Mouse (Mus musculus) B cell, adult 62 days (primary cell): ENCODE measurements around the gene Tyrobp. TPM values are rescaled to one million over a fixed set of nuclear protein-coding genes. Genes with fewer than 3 reads are reported as not detected.

Experiments
- total RNA-seq: library from RNA; stranded (reverse); gene quantifications from 4 replicates; pipeline ENCODE4 v1.2.4, GENCODE M21; 2023

Tyrobp gene
- 63.3 to 80.1 TPM (median 74.7 TPM) in 4 replicates for total RNA-seq

DNA sequence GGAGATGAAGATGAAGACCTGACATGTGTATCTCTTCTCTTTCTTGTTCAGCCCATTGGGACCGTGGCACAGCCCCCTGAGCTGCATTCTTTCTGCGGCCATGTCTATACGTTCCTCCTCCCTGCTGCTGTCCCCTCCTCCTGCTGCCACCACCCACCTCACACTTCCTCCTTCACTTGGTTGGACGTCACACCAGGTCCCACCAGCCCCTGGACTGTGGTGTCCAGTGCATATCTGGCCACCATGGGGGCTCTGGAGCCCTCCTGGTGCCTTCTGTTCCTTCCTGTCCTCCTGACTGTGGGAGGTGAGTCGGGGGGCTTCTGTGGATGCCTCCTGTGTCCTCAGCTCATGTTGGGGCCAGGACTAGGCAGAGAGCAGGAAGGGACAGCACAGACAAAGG, at the start of gene Tyrobp:
Gene Tyrobp (plus strand): TSS at position 165 of the 400 bp plus-strand sequence.

DNA sequence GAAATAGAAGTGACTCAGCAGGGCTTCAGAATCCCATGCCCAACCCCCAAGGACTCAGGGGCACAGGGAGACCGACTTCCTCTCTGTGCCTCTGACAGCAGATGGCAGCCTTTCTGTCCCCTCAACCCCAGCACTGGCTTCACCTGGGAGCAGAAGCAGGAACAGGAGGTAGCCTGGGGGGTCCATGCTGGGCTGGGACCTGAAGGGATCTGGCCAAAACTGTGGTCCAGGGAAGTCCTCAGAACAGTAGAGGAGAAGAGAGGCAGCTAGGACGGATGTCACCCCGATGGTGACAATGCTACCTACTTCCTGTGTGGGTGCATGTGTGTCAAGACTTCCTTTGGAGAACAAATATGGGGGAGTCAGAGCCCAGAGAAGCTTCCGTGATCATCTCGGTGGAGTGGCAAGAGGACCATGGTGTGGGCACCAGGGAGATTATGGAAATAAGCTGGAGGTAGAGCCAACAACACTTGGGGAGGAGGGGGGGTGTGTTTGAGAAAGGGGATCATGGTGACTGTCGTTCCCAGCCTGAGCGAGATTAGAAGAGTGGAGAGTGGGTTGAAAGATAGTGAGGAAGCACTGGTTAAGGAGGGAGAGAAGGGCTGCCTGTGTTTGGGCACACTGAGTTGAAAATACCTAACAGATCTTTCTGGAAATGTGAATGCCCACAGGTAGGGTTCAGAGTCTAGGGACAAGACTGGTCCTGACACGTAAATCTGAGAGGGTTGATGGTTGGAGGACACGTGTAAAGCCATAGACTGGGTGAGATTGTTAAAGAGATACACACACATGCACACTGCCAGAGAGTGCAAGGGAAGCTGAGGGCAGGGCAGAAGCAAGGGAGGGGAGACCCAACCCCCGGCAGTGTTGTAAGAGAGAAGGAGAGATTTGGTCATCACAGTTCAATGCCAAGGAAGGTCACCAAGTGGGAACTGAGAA, 6.3 kb downstream of the Tyrobp start, which contains the start of gene Hcst:
Gene Hcst (minus strand): TSS at position 294 of the 939 bp plus-strand sequence.

DNA sequence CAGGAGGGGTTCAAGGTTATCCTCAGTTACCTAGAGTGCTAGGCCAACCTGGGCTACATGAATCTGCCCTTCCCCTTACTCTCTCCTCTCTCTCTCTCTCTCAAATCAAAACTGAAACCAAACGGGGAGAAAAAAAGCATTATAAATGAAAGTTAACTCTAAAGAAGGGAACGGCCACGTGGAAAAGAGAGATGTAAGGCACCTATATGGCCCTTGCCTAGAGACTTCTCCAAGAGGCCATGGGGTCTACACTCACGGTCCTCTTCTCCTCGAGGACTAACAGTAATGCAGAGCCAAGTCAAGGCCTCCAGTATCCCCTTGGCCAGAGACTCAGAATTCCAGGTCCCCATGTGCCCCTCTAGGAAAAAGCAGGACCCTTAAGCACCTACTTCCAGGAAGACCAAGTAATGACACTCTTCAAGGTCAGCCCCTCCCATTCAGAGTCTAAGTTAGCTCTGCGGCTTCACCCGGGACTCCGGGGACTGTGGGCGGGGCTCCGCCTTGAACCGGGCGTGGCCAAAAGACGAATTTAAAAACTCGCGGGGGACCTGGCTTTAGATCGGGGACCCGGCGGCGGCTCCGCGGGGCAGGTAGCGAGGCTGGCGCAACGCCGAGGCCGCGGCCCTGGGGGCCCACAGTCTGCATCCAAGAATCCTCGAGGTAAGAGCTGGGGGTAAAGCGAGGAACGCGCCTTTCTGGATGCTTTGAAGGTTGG, 7.8 kb downstream of the Tyrobp start, which contains the start of gene Nfkbid:
Gene Nfkbid (plus strand): TSS at position 558 of the 715 bp plus-strand sequence.

DNA sequence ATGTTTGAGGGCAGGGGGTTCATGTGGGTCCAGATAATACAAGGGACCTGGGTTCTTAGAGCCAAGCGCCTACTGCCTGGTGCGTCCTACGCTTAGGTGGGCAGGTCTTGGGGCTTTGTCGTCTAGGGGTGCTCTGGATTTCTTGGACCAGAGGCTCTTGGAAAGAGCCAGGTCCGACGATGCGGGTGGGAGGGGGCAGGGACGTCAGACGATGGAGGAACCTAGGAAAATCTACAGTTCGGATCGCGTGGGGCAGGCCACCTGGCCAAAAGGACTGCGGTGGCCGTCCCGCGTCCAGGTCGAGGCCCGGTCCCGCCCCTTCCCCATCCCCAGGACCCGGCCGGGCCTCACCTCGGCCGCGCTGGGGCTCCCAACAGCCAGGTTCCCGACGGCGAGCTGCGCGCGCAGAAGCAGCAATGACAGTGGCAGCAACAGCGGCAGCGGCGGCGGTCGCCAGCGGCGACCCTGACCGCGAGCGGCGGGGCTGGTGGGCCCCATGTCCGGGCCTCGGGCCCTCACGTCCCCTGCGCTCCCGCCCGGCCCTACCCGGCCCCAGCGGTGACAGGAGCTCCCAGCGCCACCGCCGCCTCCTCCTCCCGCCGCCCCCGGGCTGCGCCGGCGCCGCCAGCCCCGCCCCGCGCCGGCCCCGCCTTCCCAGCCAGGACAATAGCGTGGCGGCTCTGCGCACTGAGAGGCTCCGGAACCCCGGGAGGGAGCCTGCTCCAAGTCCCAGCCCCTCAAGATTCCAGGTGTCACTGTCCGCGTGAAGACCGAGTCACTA, 31.6 kb downstream of the Tyrobp start, which contains the start of gene Aplp1:
Gene Aplp1 (minus strand): TSS at position 565 of the 781 bp plus-strand sequence.

DNA sequence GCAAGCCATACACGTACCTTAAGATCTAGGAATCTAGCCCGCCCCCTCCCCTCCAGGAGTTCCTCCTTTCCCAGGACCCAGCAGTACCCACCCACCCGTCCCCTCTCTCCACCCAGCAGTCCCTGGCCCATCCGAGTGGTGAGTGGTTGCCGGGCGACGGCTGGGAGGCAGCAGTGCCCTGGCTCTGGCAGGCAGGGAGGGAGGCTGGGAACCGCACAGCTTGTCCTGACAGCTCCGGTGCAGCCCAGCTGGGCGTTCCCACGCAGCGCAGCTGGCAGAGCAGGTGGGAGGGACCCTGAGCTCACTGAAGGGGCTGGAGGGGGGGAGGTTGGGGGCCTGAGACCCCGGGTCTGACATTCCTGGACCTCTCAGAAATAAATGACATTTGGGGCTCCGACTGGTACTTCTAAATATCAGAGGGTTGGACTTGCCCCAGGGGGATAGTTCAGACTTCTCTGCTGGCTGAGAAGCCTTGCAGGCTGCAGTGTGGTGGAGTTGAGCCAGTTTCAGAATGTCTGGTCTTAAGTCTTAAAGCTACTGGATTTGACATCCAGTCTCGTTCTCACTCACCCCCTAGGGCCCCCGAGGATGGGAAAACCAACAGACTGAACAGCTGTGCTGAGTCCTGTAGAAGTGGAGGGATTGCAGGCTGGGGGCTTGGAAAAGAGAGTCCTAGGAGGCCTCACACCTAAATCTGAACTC, 44.2 kb downstream of the Tyrobp start, which contains the start of the genes Kirrel2 and Nphs1:
Gene Kirrel2 (minus strand): TSS at position 62 of the 702 bp plus-strand sequence.
Gene Nphs1 (plus strand): TSS at position 687 of the 702 bp plus-strand sequence.

Other genes starting within 250 kb of the Tyrobp start
- gene Zfp146, start 244.0 kb upstream of the Tyrobp start, total RNA-seq = 43.1 to 54.7 TPM (median 48.2 TPM) in 4 replicates
- gene Cox7a1, start 229.6 kb upstream of the Tyrobp start, total RNA-seq = not detected in 4 replicates
- gene Capns1, start 214.9 kb upstream of the Tyrobp start, total RNA-seq = 170 to 185 TPM (median 179 TPM) in 4 replicates
- gene Polr2i, start 181.8 kb upstream of the Tyrobp start, total RNA-seq = 34.3 to 44.9 TPM (median 41.8 TPM) in 4 replicates
- 30.0 to 41.9 TPM (median 35.3 TPM) in 4 replicates for gene Tbcb, start 181.5 kb upstream of the Tyrobp start, total RNA-seq
- gene Ovol3, start 178.0 kb upstream of the Tyrobp start, total RNA-seq = not detected in 4 replicates
- 1.2 to 2.7 TPM (median 1.7 TPM) in 4 replicates for gene Thap8, start 133.7 kb upstream of the Tyrobp start, total RNA-seq
- 6.4 to 9.9 TPM (median 8.2 TPM) in 4 replicates for gene Wdr62, start 133.3 kb upstream of the Tyrobp start, total RNA-seq
- 1.2 TPM in 1 of 4 replicates, not detected in the others for gene Clip3, start 122.0 kb upstream of the Tyrobp start, total RNA-seq
- 67.8 to 84.6 TPM (median 78.6 TPM) in 4 replicates for gene Alkbh6, start 105.0 kb upstream of the Tyrobp start, total RNA-seq
- 3.5 to 6.6 TPM (median 5.7 TPM) in 4 replicates for gene Syne4, start 99.0 kb upstream of the Tyrobp start, total RNA-seq
- 4.5 to 5.6 TPM (median 5.1 TPM) in 4 replicates for gene E130208F15Rik, start 92.0 kb upstream of the Tyrobp start, total RNA-seq
- 17.4 to 20.4 TPM (median 17.5 TPM) in 4 replicates for gene Sdhaf1, start 89.9 kb upstream of the Tyrobp start, total RNA-seq
- gene Lrfn3, start 51.0 kb upstream of the Tyrobp start, total RNA-seq = not detected in 4 replicates
- 34.8 to 42.0 TPM (median 39.2 TPM) in 4 replicates for gene Hcst, start 6.1 kb downstream of the Tyrobp start, total RNA-seq
- gene Nfkbid, start 8.0 kb downstream of the Tyrobp start, total RNA-seq = 332 to 428 TPM (median 371 TPM) in 4 replicates
- gene Aplp1, start 31.8 kb downstream of the Tyrobp start, total RNA-seq = 0.22 TPM in 1 of 4 replicates, not detected in the others
- gene Kirrel2, start 43.9 kb downstream of the Tyrobp start, total RNA-seq = not detected in 4 replicates
- gene Nphs1, start 44.6 kb downstream of the Tyrobp start, total RNA-seq = not detected in 4 replicates
- gene Prodh2, start 79.9 kb downstream of the Tyrobp start, total RNA-seq = not detected in 4 replicates
- 14.2 to 18.7 TPM (median 16.3 TPM) in 4 replicates for gene Arhgap33, start 121.3 kb downstream of the Tyrobp start, total RNA-seq
- 2.2 to 3.1 TPM (median 2.7 TPM) in 4 replicates for gene Hspb6, start 138.4 kb downstream of the Tyrobp start, total RNA-seq
- 10.2 to 18.1 TPM (median 13.6 TPM) in 4 replicates for gene Proser3, start 138.5 kb downstream of the Tyrobp start, total RNA-seq
- 38.9 to 50.0 TPM (median 41.5 TPM) in 4 replicates for gene Lin37, start 146.1 kb downstream of the Tyrobp start, total RNA-seq
- 106 to 140 TPM (median 111 TPM) in 4 replicates for gene U2af1l4, start 149.5 kb downstream of the Tyrobp start, total RNA-seq
- 9.2 to 12.8 TPM (median 11.8 TPM) in 4 replicates for gene Gm49396, start 149.6 kb downstream of the Tyrobp start, total RNA-seq
- 135 to 152 TPM (median 138 TPM) in 4 replicates for gene Psenen, start 149.9 kb downstream of the Tyrobp start, total RNA-seq
- 5.6 to 11.7 TPM (median 8.2 TPM) in 4 replicates for gene Igflr1, start 151.7 kb downstream of the Tyrobp start, total RNA-seq
- gene Kmt2b, start 175.0 kb downstream of the Tyrobp start, total RNA-seq = 104 to 116 TPM (median 108 TPM) in 4 replicates
- gene Zbtb32, start 185.1 kb downstream of the Tyrobp start, total RNA-seq = 0.82 to 1.9 TPM (median 1.6 TPM) in 4 replicates
- gene Upk1a, start 199.1 kb downstream of the Tyrobp start, total RNA-seq = 0.70 TPM in 1 of 4 replicates, not detected in the others
- 177 to 214 TPM (median 201 TPM) in 4 replicates for gene Cox6b1, start 212.4 kb downstream of the Tyrobp start, total RNA-seq
- not detected in 4 replicates for gene Etv2, start 222.1 kb downstream of the Tyrobp start, total RNA-seq
- gene Rbm42, start 236.6 kb downstream of the Tyrobp start, total RNA-seq = 87.7 to 100 TPM (median 92.3 TPM) in 4 replicates